Mouse (Mus musculus): ENCODE measurements around the gene Socs4. TPM values are rescaled to one million over a fixed set of nuclear protein-coding genes. Genes with fewer than 3 reads are reported as not detected.

Gene Socs4
- polyA plus RNA-seq, 1 experiment from 2014 or later, result 1.8 TPM

- WGBS, result 81% methylated on average over 4 of the region's 5 CpGs
- Histone ChIP-seq H3K4me3 (no peak overlapping the region), H3K9ac (no peak overlapping the region), H3K4me1 (peaks cover 18% of the 10 kb centered on the region), H3K27me3 (replicated peaks) (no peaks in the 10 kb centered on the region), H3K4me2 (no peak overlapping the region), H3K9me3 (no peaks in the 10 kb centered on the region), H3K36me3 (peaks cover 26% of the 10 kb centered on the region), H3K27ac (replicated peaks) (no peak overlapping the region)
- ATAC-seq (ENCODE audit: extremely low read depth, insufficient number of reproducible peaks, low FRiP score, low TSS enrichment), result no peak
Observed at GRCm38 (mm10) chr14:47287021-47287420, 10.3 kb downstream of the Socs4 start.

- Histone ChIP-seq H3K36me3 (peaks cover 22% of the 10 kb centered on the region), H3K27ac (replicated peaks) (no peak overlapping the region), H3K4me3 (no peak overlapping the region), H3K4me2 (no peak overlapping the region), H3K27me3 (replicated peaks) (no peaks in the 10 kb centered on the region), H3K9ac (no peak overlapping the region), H3K9me3 (no peaks in the 10 kb centered on the region), H3K4me1 (no peaks in the 10 kb centered on the region)
- WGBS, result 74% methylated on average over 1 of the region's 1 CpGs
- ATAC-seq (ENCODE audit: extremely low read depth, insufficient number of reproducible peaks, low FRiP score, low TSS enrichment), result no peak
Observed at GRCm38 (mm10) chr14:47291772-47292171, 15.0 kb downstream of the Socs4 start.

- WGBS, result 69% methylated on average over 4 of the region's 4 CpGs
- Histone ChIP-seq H3K9ac (no peak overlapping the region), H3K4me2 (no peak overlapping the region)
Observed at GRCm38 (mm10) chr14:47294136-47294535, 17.4 kb downstream of the Socs4 start.

GRCm38 (mm10) chr14:47296232-47296631 is 19.5 kb downstream of the Socs4 start:
- Histone ChIP-seq H3K27ac (replicated peaks) (no peak overlapping the region), H3K9me3 (no peaks in the 10 kb centered on the region), H3K27me3 (replicated peaks) (no peaks in the 10 kb centered on the region), H3K36me3 (peaks cover 10% of the 10 kb centered on the region; the same call in 1 of the 2 replicates), H3K4me2 (no peak overlapping the region), H3K4me3 (no peak overlapping the region), H3K9ac (no peak overlapping the region), H3K4me1 (peaks cover 28% of the 10 kb centered on the region)
- WGBS, result 42% methylated on average over 2 of the region's 2 CpGs
- ATAC-seq (ENCODE audit: extremely low read depth, insufficient number of reproducible peaks, low FRiP score, low TSS enrichment), result no peak

More at GRCm38 (mm10) chr14:47294136-47294535, 17.4 kb downstream of the Socs4 start:
- peaks cover 20% of the 10 kb centered on the region for H3K36me3 ChIP-seq
- no peak for ATAC-seq (ENCODE audit: extremely low read depth, insufficient number of reproducible peaks, low FRiP score, low TSS enrichment)
- no peak overlapping the region for H3K4me3 ChIP-seq
- no peaks in the 10 kb centered on the region for H3K27me3 ChIP-seq (replicated peaks)
- H3K4me1 ChIP-seq, result peaks cover 9% of the 10 kb centered on the region
- H3K27ac ChIP-seq (replicated peaks), result no peak overlapping the region
- H3K9me3 ChIP-seq, result no peaks in the 10 kb centered on the region

GRCm38 (mm10) chr14:47297785-47298407 is 21.2 kb downstream of the Socs4 start, which contains the start of gene Mapk1ip1l:
Mapk1ip1l (plus strand) TSS chr14:47298266.
- ATAC-seq (ENCODE audit: extremely low read depth, insufficient number of reproducible peaks, low FRiP score, low TSS enrichment), result peak; percentile 72
- Histone ChIP-seq H3K36me3 (peaks cover 16% of the 10 kb centered on the region; the same call in 1 of the 2 replicates), H3K4me2 (peak within 1 kb of the TSS; percentile 78), H3K4me3 (peak within 1 kb of the TSS; percentile 98), H3K27me3 (replicated peaks) (no peaks in the 10 kb centered on the region), H3K4me1 (peaks cover 34% of the 10 kb centered on the region), H3K9ac (peak within 1 kb of the TSS; percentile 99), H3K9me3 (no peaks in the 10 kb centered on the region), H3K27ac (replicated peaks) (peak within 1 kb of the TSS; percentile 99)
- 1% methylated on average over 28 of the region's 34 CpGs for WGBS

- Histone ChIP-seq H3K9me3 (no peaks in the 10 kb centered on the region), H3K4me3 (peak overlapping the region; percentile 98), H3K27me3 (replicated peaks) (no peaks in the 10 kb centered on the region), H3K9ac (peak overlapping the region; percentile 99), H3K27ac (replicated peaks) (peak overlapping the region; percentile 99), H3K4me1 (peaks cover 39% of the 10 kb centered on the region), H3K36me3 (peaks cover 21% of the 10 kb centered on the region), H3K4me2 (peak overlapping the region; percentile 78)
- under 1% methylated on average over 37 of the region's 38 CpGs for WGBS
- peak; percentile 70 for ATAC-seq (ENCODE audit: extremely low read depth, insufficient number of reproducible peaks, low FRiP score, low TSS enrichment)
Observed at GRCm38 (mm10) chr14:47298408-47298792, 21.7 kb downstream of the Socs4 start.

- H3K36me3 ChIP-seq, result peaks cover 22% of the 10 kb centered on the region
Observed at GRCm38 (mm10) chr14:47298819-47299261, 22.1 kb downstream of the Socs4 start.

GRCm38 (mm10) chr14:47302885-47303680 is 26.4 kb downstream of the Socs4 start:
- Histone ChIP-seq H3K9me3 (no peaks in the 10 kb centered on the region), H3K4me1 (peaks cover 40% of the 10 kb centered on the region), H3K4me2 (no peak overlapping the region), H3K27me3 (replicated peaks) (no peaks in the 10 kb centered on the region), H3K4me3 (no peak overlapping the region), H3K36me3 (peaks cover 36% of the 10 kb centered on the region), H3K9ac (no peak overlapping the region), H3K27ac (replicated peaks) (no peak overlapping the region)
- no peak for ATAC-seq (ENCODE audit: extremely low read depth, insufficient number of reproducible peaks, low FRiP score, low TSS enrichment)
- WGBS, result 79% methylated on average over 14 of the region's 14 CpGs

More at GRCm38 (mm10) chr14:47298819-47299261, 22.1 kb downstream of the Socs4 start:
- Histone ChIP-seq H3K9me3 (no peaks in the 10 kb centered on the region), H3K4me2 (peak overlapping the region; percentile 78), H3K27ac (replicated peaks) (peak overlapping the region; percentile 99), H3K27me3 (replicated peaks) (no peaks in the 10 kb centered on the region), H3K4me3 (peak overlapping the region; percentile 98), H3K9ac (peak overlapping the region; percentile 99), H3K4me1 (peaks cover 39% of the 10 kb centered on the region)
- 0% methylated on average over 15 of the region's 15 CpGs for WGBS
- ATAC-seq (ENCODE audit: extremely low read depth, insufficient number of reproducible peaks, low FRiP score, low TSS enrichment), result no peak

GRCm38 (mm10) chr14:47304814-47305405 is 28.2 kb downstream of the Socs4 start:
- Histone ChIP-seq H3K9me3 (no peaks in the 10 kb centered on the region), H3K4me3 (no peak overlapping the region), H3K27me3 (replicated peaks) (no peaks in the 10 kb centered on the region), H3K9ac (no peak overlapping the region), H3K4me2 (no peak overlapping the region), H3K4me1 (peaks cover 31% of the 10 kb centered on the region), H3K36me3 (peaks cover 50% of the 10 kb centered on the region), H3K27ac (replicated peaks) (no peak overlapping the region)
- 84% methylated on average over 6 of the region's 6 CpGs for WGBS
- ATAC-seq (ENCODE audit: extremely low read depth, insufficient number of reproducible peaks, low FRiP score, low TSS enrichment), result no peak

GRCm38 (mm10) chr14:47305933-47306332 is 29.2 kb downstream of the Socs4 start:
- Histone ChIP-seq H3K27ac (replicated peaks) (no peak overlapping the region), H3K4me3 (no peak overlapping the region), H3K9ac (no peak overlapping the region), H3K4me2 (no peak overlapping the region), H3K27me3 (replicated peaks) (no peaks in the 10 kb centered on the region), H3K36me3 (peaks cover 56% of the 10 kb centered on the region), H3K4me1 (peaks cover 21% of the 10 kb centered on the region), H3K9me3 (no peaks in the 10 kb centered on the region)
- ATAC-seq (ENCODE audit: extremely low read depth, insufficient number of reproducible peaks, low FRiP score, low TSS enrichment), result no peak
- WGBS, result 81% methylated on average over 4 of the region's 4 CpGs

GRCm38 (mm10) chr14:47307669-47308068 is 30.9 kb downstream of the Socs4 start:
- Histone ChIP-seq H3K4me3 (no peak overlapping the region), H3K36me3 (peaks cover 61% of the 10 kb centered on the region), H3K27me3 (replicated peaks) (no peaks in the 10 kb centered on the region), H3K4me2 (no peak overlapping the region), H3K4me1 (peaks cover 16% of the 10 kb centered on the region), H3K9ac (no peak overlapping the region), H3K27ac (replicated peaks) (no peak overlapping the region), H3K9me3 (no peaks in the 10 kb centered on the region)
- WGBS, result 86% methylated on average over 3 of the region's 3 CpGs
- ATAC-seq (ENCODE audit: extremely low read depth, insufficient number of reproducible peaks, low FRiP score, low TSS enrichment), result no peak

Measured in heart, embryonic 13.5 days (tissue).